Mouse (Mus musculus): ENCODE data around the gene Col8a2. TPM values are rescaled to one million over a fixed set of nuclear protein-coding genes. Genes with fewer than 3 reads are reported as not detected.

Gene Col8a2
- total and polyA plus RNA-seq, 3 experiments = not detected

GRCm38 (mm10) chr4:126301584-126302309 is 15.2 kb downstream of the Col8a2 start:
- H3K9me3 ChIP-seq (replicated peaks; ENCODE audit: low read length) = peaks cover 10% of the 10 kb centered on the region
- no peaks in the 10 kb centered on the region for H3K36me3 ChIP-seq (replicated peaks in 1 of 2; ENCODE audit: control insufficient read depth in 1 of 2, insufficient read depth in 1 of 2, low read length in 1 of 2)
- H3K27me3 ChIP-seq (replicated peaks) = peaks cover 54% of the 10 kb centered on the region
- TF ChIP-seq UBTF (IDR thresholded peaks at IDR 0.05; ENCODE audit: low read depth, low read length) (no peak), MYC (IDR thresholded peaks at IDR 0.05; ENCODE audit: low read depth, low read length) (no peak), MAX (IDR thresholded peaks at IDR 0.05; ENCODE audit: low read length) (no peak), MAFK (IDR thresholded peaks at IDR 0.05; ENCODE audit: insufficient replicate concordance, low read length) (no peak), CTCF (conservative IDR thresholded peaks at IDR 0.05 in 1 of 2, IDR thresholded peaks at IDR 0.05 in 1 of 2; ENCODE audit: low read depth in 2 of 2, low read length in 2 of 2) (no peak), POLR2A (IDR thresholded peaks at IDR 0.05; ENCODE audit: low read depth, low read length) (no peak), EP300 (IDR thresholded peaks at IDR 0.05; ENCODE audit: low read length) (no peak), RCOR1 (conservative IDR thresholded peaks at IDR 0.05; ENCODE audit: low read depth, low read length) (no peak), RAD21 (IDR thresholded peaks at IDR 0.05; ENCODE audit: low read depth, low read length) (no peak), MAZ (IDR thresholded peaks at IDR 0.05; ENCODE audit: low read depth, low read length) (no peak), E2F4 (IDR thresholded peaks at IDR 0.05; ENCODE audit: insufficient replicate concordance, low read depth, low read length) (no peak), KAT2A (IDR thresholded peaks at IDR 0.05; ENCODE audit: insufficient replicate concordance, low read length) (no peak), ZNF384 (IDR thresholded peaks at IDR 0.05; ENCODE audit: low read depth, low read length) (no peak), ELF1 (IDR thresholded peaks at IDR 0.05; ENCODE audit: low read depth, low read length) (no peak), ZC3H11A (IDR thresholded peaks at IDR 0.05; ENCODE audit: low read depth, low read length) (no peak), POLR2AphosphoS2 (IDR thresholded peaks at IDR 0.05; ENCODE audit: low read depth, low read length) (no peak), ZMIZ1 (IDR thresholded peaks at IDR 0.05; ENCODE audit: low read depth, low read length) (no peak), ETS1 (conservative IDR thresholded peaks at IDR 0.05; ENCODE audit: low read depth, low read length) (no peak), BHLHE40 (IDR thresholded peaks at IDR 0.05; ENCODE audit: low read depth, low read length) (no peak)
- H3K4me3 ChIP-seq (replicated peaks in 1 of 3; ENCODE audit: low read depth in 2 of 3, low read length in 2 of 3, poor library complexity in 1 of 3) = no peak overlapping the region
- in situ Hi-C loops (cut with MboI; ENCODE audit: low pct_ligation_motif_present, low pct_unique_long_range_greater_than_20kb, low sequenced_read_pairs) = loop anchor here (5.0 kb wide), 1 partner anchor 74 kb away; no protein-coding TSS in a partner anchor
- H3K27ac ChIP-seq (ENCODE audit: insufficient read depth, low read depth) = no peak overlapping the region
- no peaks in the 10 kb centered on the region for H3K79me2 ChIP-seq (replicated peaks; ENCODE audit: control insufficient read depth, extremely low read depth, insufficient read depth, poor library complexity, severe bottlenecking)
- no peak for DNase-seq (ENCODE audit: extremely low read depth)
- no peak overlapping the region for H3K9ac ChIP-seq (ENCODE audit: insufficient read depth, low read depth)
- H3K4me2 ChIP-seq (ENCODE audit: insufficient read depth, low read depth, poor library complexity, severe bottlenecking) = peak overlapping the region; percentile 83
- peaks cover 0 to 16% of the 10 kb centered on the region in 2 experiments; a peak in 3 of 4 replicates for H3K4me1 ChIP-seq (ENCODE audit: control insufficient read depth in 1 of 2, insufficient read depth in 2 of 2)
- dilution Hi-C loops (cut with MboI; ENCODE audit: extremely low pct_ligation_motif_present, extremely low pct_unique_long_range_greater_than_20kb, low sequenced_read_pairs) = no loop called here

- H3K9me3 ChIP-seq (replicated peaks; ENCODE audit: low read length) = peaks cover 10% of the 10 kb centered on the region
Observed at GRCm38 (mm10) chr4:126303877-126304276, 17.3 kb downstream of the Col8a2 start.

More at GRCm38 (mm10) chr4:126303877-126304276, 17.3 kb downstream of the Col8a2 start:
- dilution Hi-C loops (cut with MboI; ENCODE audit: extremely low pct_ligation_motif_present, extremely low pct_unique_long_range_greater_than_20kb, low sequenced_read_pairs) = no loop called here
- H3K9ac ChIP-seq (ENCODE audit: insufficient read depth, low read depth) = no peak overlapping the region
- H3K4me1 ChIP-seq (ENCODE audit: control insufficient read depth in 1 of 2, insufficient read depth in 2 of 2) = peaks cover 0 to 16% of the 10 kb centered on the region in 2 experiments; a peak in 3 of 4 replicates
- no peak for DNase-seq (ENCODE audit: extremely low read depth)
- peaks cover 36% of the 10 kb centered on the region for H3K27me3 ChIP-seq (replicated peaks)
- H3K4me2 ChIP-seq (ENCODE audit: insufficient read depth, low read depth, poor library complexity, severe bottlenecking) = no peak overlapping the region
- no peak overlapping the region for H3K27ac ChIP-seq (ENCODE audit: insufficient read depth, low read depth)
- no peak overlapping the region for H3K4me3 ChIP-seq (replicated peaks in 1 of 3; ENCODE audit: low read depth in 2 of 3, low read length in 2 of 3, poor library complexity in 1 of 3)
- in situ Hi-C loops (cut with MboI; ENCODE audit: low pct_ligation_motif_present, low pct_unique_long_range_greater_than_20kb, low sequenced_read_pairs) = loop anchor here (5.0 kb wide), 1 partner anchor 77 kb away; no protein-coding TSS in a partner anchor
- H3K36me3 ChIP-seq (replicated peaks in 1 of 2; ENCODE audit: control insufficient read depth in 1 of 2, insufficient read depth in 1 of 2, low read length in 1 of 2) = no peaks in the 10 kb centered on the region
- 0 out of 2 replicates have a peak, but pooled peaks have one; percentile 21 for TF ChIP-seq SMC3 (IDR thresholded peaks at IDR 0.05; ENCODE audit: low read depth, low read length)
- TF ChIP-seq MEF2A (IDR thresholded peaks at IDR 0.05; ENCODE audit: borderline replicate concordance, low read depth, low read length) = no peak
- no peak for TF ChIP-seq ZKSCAN1 (IDR thresholded peaks at IDR 0.05; ENCODE audit: borderline replicate concordance, low read depth, low read length)
- no peak for TF ChIP-seq POLR2A (IDR thresholded peaks at IDR 0.05; ENCODE audit: low read depth, low read length)
- peak in 1 of 2 experiments; percentile 50; a peak in 2 of 4 replicates for TF ChIP-seq CTCF (conservative IDR thresholded peaks at IDR 0.05 in 1 of 2, IDR thresholded peaks at IDR 0.05 in 1 of 2; ENCODE audit: low read depth in 2 of 2, low read length in 2 of 2)
- TF ChIP-seq JUND (conservative IDR thresholded peaks at IDR 0.05; ENCODE audit: low read depth, low read length) = no peak
- TF ChIP-seq MYC (IDR thresholded peaks at IDR 0.05; ENCODE audit: low read depth, low read length) = 0 out of 2 replicates have a peak, but pooled peaks have one; percentile 24
- TF ChIP-seq NELFE (IDR thresholded peaks at IDR 0.05; ENCODE audit: low read depth, low read length) = no peak
- no peak for TF ChIP-seq HCFC1 (IDR thresholded peaks at IDR 0.05; ENCODE audit: low read depth, low read length)
- TF ChIP-seq TBP (conservative IDR thresholded peaks at IDR 0.05; ENCODE audit: low read depth, low read length) = no peak
- TF ChIP-seq RAD21 (IDR thresholded peaks at IDR 0.05; ENCODE audit: low read depth, low read length) = peak; percentile 5
- TF ChIP-seq USF2 (conservative IDR thresholded peaks at IDR 0.05; ENCODE audit: low read depth, low read length) = no peak
- no peaks in the 10 kb centered on the region for H3K79me2 ChIP-seq (replicated peaks; ENCODE audit: control insufficient read depth, extremely low read depth, insufficient read depth, poor library complexity, severe bottlenecking)

All from CH12.LX (cell line).